Mouse (Mus musculus) bone marrow macrophage, adult 2 months (primary cell): ENCODE measurements around the gene Gzmk.

Experiments
- CTCF ChIP-seq: IDR thresholded peaks from 2 replicates; pipeline ENCODE4 v1.5.1; 2012; ENCODE audit warnings: low read depth, mild to moderate bottlenecking, low read length, moderate library complexity
- POLR2A ChIP-seq: IDR thresholded peaks from 2 replicates; pipeline ENCODE4 v1.6.1; 2012; ENCODE audit warnings: mild to moderate bottlenecking, low read depth, low read length, borderline replicate concordance

GRCm38 (mm10) chr13:113151556-113151955, 74.2 kb downstream of the Gzmk start:
- TF ChIP-seq CTCF, result no peak
- TF ChIP-seq POLR2A, result no peak
